Mouse (Mus musculus): Measurements from ENCODE around the gene Pink1. TPM values are rescaled to one million over a fixed set of nuclear protein-coding genes. Genes with fewer than 3 reads are reported as not detected.

The Pink1 gene
- polyA plus RNA-seq (2016; fragmentation: Nextera tagmentation; extraction: Ambion mirVana): 53.9 and 57.0 TPM in 2 replicates

GRCm38 (mm10) chr4:138326077-138326695, at the start of gene Pink1:
Pink1 (minus strand) TSS chr4:138326307.
- Histone ChIP-seq H3K4me2 (peak within 1 kb of the TSS; percentile 69), H3K36me3 (replicated peaks) (no peaks in the 10 kb centered on the region), H3K27me3 (no peaks in the 10 kb centered on the region), H3K9ac (peak within 1 kb of the TSS; percentile 86), H3K9me3 (no peaks in the 10 kb centered on the region), H3K4me3 (replicated peaks) (peak within 1 kb of the TSS; percentile 83), H3K27ac (peak within 1 kb of the TSS; percentile 98), H3K4me1 (peaks cover 28% of the 10 kb centered on the region)
- WGBS: 4% methylated on average over 41 of the region's 41 CpGs
- ATAC-seq (ENCODE audit: low FRiP score): peak; percentile 78

- WGBS: 92% methylated on average over 3 of the region's 3 CpGs
- no peak overlapping the region for H3K4me3 ChIP-seq (replicated peaks)
- H3K9ac ChIP-seq: no peak overlapping the region
- peaks cover 3% of the 10 kb centered on the region; the same call in 1 of the 2 replicates for H3K27me3 ChIP-seq
- H3K9me3 ChIP-seq: no peaks in the 10 kb centered on the region
- no peak overlapping the region for H3K27ac ChIP-seq
- no peaks in the 10 kb centered on the region for H3K36me3 ChIP-seq (replicated peaks)
- no peak overlapping the region for H3K4me2 ChIP-seq
- peaks cover 10% of the 10 kb centered on the region for H3K4me1 ChIP-seq
- ATAC-seq (ENCODE audit: low FRiP score): no peak
Observed at GRCm38 (mm10) chr4:138375117-138375516, 49.0 kb upstream of the Pink1 start.

DNA sequence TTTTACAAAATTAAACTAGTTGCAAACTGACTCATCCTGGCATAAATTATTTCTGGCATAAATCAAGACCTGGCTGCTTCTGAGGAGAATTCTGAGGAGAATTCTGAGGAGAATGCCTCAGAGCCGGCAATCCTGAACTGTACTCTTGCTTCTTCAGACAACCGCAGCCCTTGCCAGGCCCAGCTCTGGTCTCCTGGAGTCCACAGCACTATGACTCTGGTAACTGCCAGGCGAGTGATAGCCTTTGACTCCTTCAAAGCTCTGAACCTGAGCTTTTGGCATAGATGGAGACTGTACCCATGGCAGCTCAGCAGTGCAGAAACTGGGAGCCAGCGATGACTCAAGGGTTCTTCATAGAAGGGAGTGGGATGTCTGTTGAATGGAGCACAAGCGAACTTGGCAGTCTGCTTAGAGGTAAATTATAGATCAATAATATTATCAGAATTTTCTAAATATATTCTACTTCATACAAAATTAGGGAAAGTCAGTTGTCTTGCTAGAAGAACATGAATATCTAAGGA, 44.9 kb upstream of the Pink1 start:
- H3K36me3 ChIP-seq (replicated peaks): no peaks in the 10 kb centered on the region
- H3K27ac ChIP-seq: no peak overlapping the region
- H3K4me2 ChIP-seq: no peak overlapping the region
- peaks cover 9% of the 10 kb centered on the region for H3K4me1 ChIP-seq
- no peak overlapping the region for H3K4me3 ChIP-seq (replicated peaks)
- ATAC-seq (ENCODE audit: low FRiP score): no peak
- no peak overlapping the region for H3K9ac ChIP-seq
- 80% methylated on average over 5 of the region's 5 CpGs for WGBS
- H3K27me3 ChIP-seq: peaks cover 33% of the 10 kb centered on the region
- no peaks in the 10 kb centered on the region for H3K9me3 ChIP-seq

DNA sequence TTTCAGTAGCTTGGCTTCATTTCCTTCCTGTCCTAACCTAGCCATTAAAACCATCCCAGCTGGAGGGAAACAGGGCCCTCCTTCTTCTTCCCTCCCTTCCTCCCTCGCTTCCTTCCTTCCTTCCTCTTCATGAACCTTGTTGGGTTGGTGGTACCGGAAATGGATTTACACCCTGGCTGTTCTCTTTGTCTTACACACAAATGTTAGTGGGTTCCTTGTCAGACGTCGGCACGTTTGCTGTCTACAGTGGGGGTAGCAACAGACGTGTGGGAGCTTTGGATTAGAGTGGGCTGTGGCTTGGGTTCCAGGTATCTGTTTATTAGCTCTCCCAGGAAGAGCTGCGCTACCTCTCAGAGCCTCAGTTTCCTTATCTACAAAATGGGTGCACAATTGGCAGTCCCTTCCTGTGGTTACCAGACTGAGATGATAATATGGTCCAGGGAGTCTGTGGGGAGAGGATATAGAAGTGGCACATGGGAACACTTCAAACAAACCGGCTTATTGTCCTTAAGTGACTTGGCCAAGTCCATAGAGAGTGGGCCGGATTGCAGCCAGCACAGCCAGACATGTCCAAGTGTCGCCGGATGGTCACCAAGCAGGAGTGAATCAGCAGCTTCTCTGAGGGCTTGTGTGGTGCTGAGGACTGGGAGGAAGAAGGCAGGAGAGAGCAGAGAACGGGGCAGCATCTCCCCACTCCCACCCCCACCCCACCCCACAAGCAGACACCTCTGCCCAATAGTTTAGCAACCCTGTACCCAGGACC, 42.6 kb upstream of the Pink1 start:
- no peak for ATAC-seq (ENCODE audit: low FRiP score)
- Histone ChIP-seq H3K27ac (no peak overlapping the region), H3K36me3 (replicated peaks) (no peaks in the 10 kb centered on the region), H3K27me3 (peaks cover 38% of the 10 kb centered on the region), H3K9me3 (no peaks in the 10 kb centered on the region), H3K4me3 (replicated peaks) (no peak overlapping the region), H3K4me2 (peak overlapping the region; percentile 66; the same call in 1 of the 2 replicates), H3K9ac (no peak overlapping the region), H3K4me1 (peaks cover 9% of the 10 kb centered on the region)
- WGBS: 87% methylated on average over 11 of the region's 12 CpGs

- Histone ChIP-seq H3K36me3 (replicated peaks) (no peaks in the 10 kb centered on the region), H3K4me1 (peaks cover 9% of the 10 kb centered on the region), H3K4me2 (peak within 1 kb of the TSS; percentile 66), H3K9me3 (no peaks in the 10 kb centered on the region), H3K9ac (peak within 1 kb of the TSS; percentile 38), H3K27me3 (peaks cover 38% of the 10 kb centered on the region), H3K27ac (no peak within 1 kb of the TSS), H3K4me3 (replicated peaks) (peak within 1 kb of the TSS; percentile 35)
- peak; percentile 58; the same call in 1 of the 2 replicates for ATAC-seq (ENCODE audit: low FRiP score)
- 12% methylated on average over 34 of the region's 34 CpGs for WGBS
Observed at GRCm38 (mm10) chr4:138367641-138368497, 41.8 kb upstream of the Pink1 start, which contains the start of gene Cda. Cda (minus strand) TSS chr4:138367992.

- H3K9ac ChIP-seq: no peak overlapping the region
- H3K36me3 ChIP-seq (replicated peaks): no peaks in the 10 kb centered on the region
- no peak for ATAC-seq (ENCODE audit: low FRiP score)
- H3K27ac ChIP-seq: no peak overlapping the region
- peaks cover 12% of the 10 kb centered on the region for H3K4me1 ChIP-seq
- H3K27me3 ChIP-seq: peaks cover 38% of the 10 kb centered on the region
- no peak overlapping the region for H3K4me2 ChIP-seq
- no peak overlapping the region for H3K4me3 ChIP-seq (replicated peaks)
- WGBS: 73% methylated on average over 2 of the region's 2 CpGs
- H3K9me3 ChIP-seq: no peaks in the 10 kb centered on the region
Observed at GRCm38 (mm10) chr4:138366561-138366960, 40.5 kb upstream of the Pink1 start.

DNA sequence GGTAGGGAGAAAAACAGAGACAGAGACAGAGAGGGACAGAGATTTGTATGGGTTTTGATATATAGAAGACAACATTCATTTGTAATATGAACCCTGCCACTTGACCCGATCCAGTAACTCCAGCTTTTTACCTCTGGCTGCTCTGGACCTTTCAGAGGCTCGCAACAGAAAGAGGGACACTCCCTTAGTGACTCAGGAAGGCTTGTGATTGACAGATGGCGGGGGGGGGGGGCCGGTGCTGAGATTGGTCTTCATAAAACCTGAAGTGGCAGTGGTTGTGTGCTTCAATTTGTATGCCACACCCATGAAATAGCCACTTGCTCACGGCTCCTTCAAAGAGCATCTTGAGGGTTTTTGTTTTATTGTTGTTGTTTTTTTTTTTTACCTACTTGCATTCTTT, 37.4 kb upstream of the Pink1 start:
- Histone ChIP-seq H3K36me3 (replicated peaks) (no peaks in the 10 kb centered on the region), H3K4me3 (replicated peaks) (no peak overlapping the region), H3K27me3 (peaks cover 38% of the 10 kb centered on the region), H3K9ac (no peak overlapping the region), H3K9me3 (no peaks in the 10 kb centered on the region), H3K4me1 (peaks cover 20% of the 10 kb centered on the region), H3K4me2 (no peak overlapping the region), H3K27ac (no peak overlapping the region)
- WGBS: 68% methylated on average over 5 of the region's 5 CpGs
- ATAC-seq (ENCODE audit: low FRiP score): no peak

DNA sequence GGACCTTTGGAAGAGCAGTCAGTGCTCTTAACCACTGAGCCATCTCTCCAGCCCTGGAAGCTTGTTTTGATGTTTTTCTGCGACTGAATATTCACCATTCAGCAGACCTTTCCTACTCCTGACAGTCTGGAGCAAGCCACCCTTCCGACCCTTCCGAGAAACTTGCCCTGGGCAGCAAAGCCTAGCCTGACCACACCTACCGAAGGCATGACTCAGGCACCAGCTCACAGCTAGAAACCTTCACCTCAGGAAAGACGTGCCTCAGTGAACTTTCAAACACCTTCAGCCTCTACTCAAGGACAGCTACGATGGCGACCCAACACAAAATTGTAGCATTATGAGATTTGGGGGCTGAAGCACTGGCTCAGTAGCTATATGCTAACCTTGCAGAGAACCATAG, 36.8 kb upstream of the Pink1 start:
- H3K36me3 ChIP-seq (replicated peaks): no peaks in the 10 kb centered on the region
- 85% methylated on average over 7 of the region's 7 CpGs for WGBS
- H3K9me3 ChIP-seq: no peaks in the 10 kb centered on the region
- H3K27me3 ChIP-seq: peaks cover 32% of the 10 kb centered on the region
- H3K4me2 ChIP-seq: no peak overlapping the region
- no peak overlapping the region for H3K9ac ChIP-seq
- no peak overlapping the region for H3K4me3 ChIP-seq (replicated peaks)
- no peak overlapping the region for H3K27ac ChIP-seq
- H3K4me1 ChIP-seq: peaks cover 15% of the 10 kb centered on the region
- ATAC-seq (ENCODE audit: low FRiP score): no peak

DNA sequence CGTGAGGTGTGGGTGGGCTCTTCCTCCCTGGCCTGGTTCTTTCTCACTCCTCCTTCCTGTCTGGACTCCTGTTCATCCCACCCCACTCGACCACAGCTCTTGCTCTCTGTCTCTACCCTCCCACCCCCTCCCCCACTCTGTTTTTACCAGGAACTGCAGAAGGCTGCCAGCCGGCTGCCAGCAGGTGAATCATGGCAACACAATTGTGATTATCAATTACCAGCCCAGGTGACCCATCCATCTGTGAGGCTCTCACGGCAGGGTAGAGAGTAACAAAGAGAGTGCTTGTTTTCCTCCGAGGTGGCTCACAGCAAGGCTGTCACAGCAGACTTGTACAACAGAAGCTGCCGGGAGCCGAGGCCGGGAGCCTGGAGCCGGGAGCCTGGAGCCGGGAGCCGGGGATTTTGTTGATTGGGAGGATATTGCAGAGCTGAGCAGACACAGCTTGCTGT, 35.3 kb upstream of the Pink1 start:
- no peaks in the 10 kb centered on the region for H3K9me3 ChIP-seq
- peak overlapping the region; percentile 71 for H3K27ac ChIP-seq
- peak overlapping the region; percentile 42; the same call in 1 of the 2 replicates for H3K9ac ChIP-seq
- WGBS: 6% methylated on average over 11 of the region's 11 CpGs
- ATAC-seq (ENCODE audit: low FRiP score): no peak
- peak overlapping the region; percentile 37 for H3K4me2 ChIP-seq
- peaks cover 17% of the 10 kb centered on the region for H3K27me3 ChIP-seq
- H3K4me3 ChIP-seq (replicated peaks): no peak overlapping the region
- H3K36me3 ChIP-seq (replicated peaks): no peaks in the 10 kb centered on the region
- peaks cover 10% of the 10 kb centered on the region for H3K4me1 ChIP-seq

DNA sequence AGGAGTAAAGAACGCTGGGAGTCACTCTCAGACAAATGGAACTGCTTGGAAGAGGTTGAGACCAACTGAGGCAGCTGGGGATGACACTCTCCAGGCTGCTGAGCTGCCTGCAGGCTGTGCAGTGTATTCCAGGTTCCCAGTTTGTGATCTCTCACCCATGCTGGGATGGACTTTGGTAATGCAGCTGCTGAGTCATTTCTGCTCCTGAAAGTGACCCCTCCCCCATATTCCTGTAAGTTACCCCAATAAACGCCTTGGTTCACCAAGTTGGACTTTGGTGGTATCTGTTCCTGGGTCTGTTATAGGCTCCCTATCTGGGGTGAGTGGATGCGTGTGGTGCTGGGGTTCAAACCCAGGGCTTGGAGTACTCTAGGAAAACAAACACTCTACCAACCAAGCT, 32.1 kb upstream of the Pink1 start:
- ATAC-seq (ENCODE audit: low FRiP score): no peak
- Histone ChIP-seq H3K4me1 (peaks cover 10% of the 10 kb centered on the region), H3K27me3 (peaks cover 9% of the 10 kb centered on the region), H3K9ac (no peak overlapping the region), H3K36me3 (replicated peaks) (no peaks in the 10 kb centered on the region), H3K9me3 (no peaks in the 10 kb centered on the region), H3K4me2 (no peak overlapping the region), H3K27ac (no peak overlapping the region), H3K4me3 (replicated peaks) (no peak overlapping the region)
- WGBS: 80% methylated on average over 3 of the region's 3 CpGs

DNA sequence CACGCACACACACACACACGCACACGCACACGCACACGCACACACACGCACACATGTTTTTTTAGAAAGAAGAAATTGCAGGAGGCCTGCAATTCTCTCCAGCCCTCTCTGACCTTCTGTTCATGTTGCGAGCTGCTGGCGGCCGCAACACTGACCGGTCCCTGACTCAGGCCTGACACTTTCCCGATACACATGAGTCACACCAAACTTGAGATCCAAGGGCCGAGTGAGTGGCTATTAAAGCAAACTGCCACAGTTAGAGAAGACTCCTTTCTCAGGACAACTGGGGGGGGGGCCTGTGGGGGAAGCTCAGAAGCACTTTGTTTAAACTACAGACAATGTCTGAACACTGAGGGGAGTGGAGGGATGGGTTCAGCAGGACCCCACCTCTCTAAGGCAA, 30.4 kb upstream of the Pink1 start:
- H3K4me2 ChIP-seq: no peak overlapping the region
- H3K4me1 ChIP-seq: peaks cover 8% of the 10 kb centered on the region
- H3K4me3 ChIP-seq (replicated peaks): no peak overlapping the region
- peaks cover 9% of the 10 kb centered on the region for H3K27me3 ChIP-seq
- 92% methylated on average over 12 of the region's 12 CpGs for WGBS
- H3K9me3 ChIP-seq: no peaks in the 10 kb centered on the region
- H3K9ac ChIP-seq: no peak overlapping the region
- no peaks in the 10 kb centered on the region for H3K36me3 ChIP-seq (replicated peaks)
- no peak overlapping the region for H3K27ac ChIP-seq
- ATAC-seq (ENCODE audit: low FRiP score): no peak

GRCm38 (mm10) chr4:138356141-138356540, 30.0 kb upstream of the Pink1 start:
- Histone ChIP-seq H3K9ac (no peak overlapping the region), H3K27ac (no peak overlapping the region), H3K9me3 (no peaks in the 10 kb centered on the region), H3K4me3 (replicated peaks) (no peak overlapping the region), H3K4me1 (peaks cover 3% of the 10 kb centered on the region; the same call in 1 of the 2 replicates), H3K36me3 (replicated peaks) (no peaks in the 10 kb centered on the region), H3K27me3 (peaks cover 7% of the 10 kb centered on the region), H3K4me2 (no peak overlapping the region)
- 91% methylated on average over 8 of the region's 8 CpGs for WGBS
- no peak for ATAC-seq (ENCODE audit: low FRiP score)
